Mouse (Mus musculus): Measurements from ENCODE around the gene Asic2. TPM values are rescaled to one million over a fixed set of nuclear protein-coding genes. Genes with fewer than 3 reads are reported as not detected.

Gene Asic2
- total and polyA plus RNA-seq, 3 experiments = not detected

DNA sequence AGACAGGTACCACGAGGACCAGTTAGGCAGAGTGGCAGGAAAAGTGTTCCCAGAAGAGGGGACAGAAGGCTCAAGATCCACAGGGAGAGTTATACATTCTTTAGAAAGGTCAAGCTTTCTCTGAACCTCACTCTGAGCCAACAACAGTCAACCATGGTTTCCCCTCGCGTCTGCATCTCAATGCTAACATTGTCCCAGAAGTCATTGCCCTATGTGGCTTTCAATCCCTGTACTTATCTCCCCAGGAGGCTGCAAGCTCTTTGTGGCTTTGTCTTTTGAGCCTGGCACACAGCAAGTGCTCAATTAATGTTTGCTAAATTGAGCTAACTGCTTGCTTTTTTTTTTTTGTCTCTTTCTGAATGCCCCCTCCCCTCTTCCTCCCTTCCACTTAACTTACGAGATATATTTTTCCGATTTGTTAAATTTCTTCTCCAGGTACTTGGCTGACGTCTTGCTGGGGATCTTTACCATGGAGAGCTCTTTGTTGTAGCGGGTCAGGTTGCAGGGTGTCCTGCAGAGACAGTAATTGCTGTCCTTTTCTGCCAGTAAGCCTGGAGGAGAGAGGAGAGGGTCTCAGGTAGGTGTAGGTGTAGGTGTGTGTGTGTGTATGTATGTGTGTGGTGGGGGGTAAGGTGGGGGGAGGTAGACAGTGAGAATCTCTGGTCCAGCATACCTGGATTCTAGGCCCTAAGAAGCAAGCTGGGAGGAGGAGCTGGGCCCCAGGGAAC, 1078.8 kb downstream of the Asic2 start:
- no peak for TF ChIP-seq HCFC1 (IDR thresholded peaks at IDR 0.05; ENCODE audit: low read depth, low read length)
- TF ChIP-seq GABPA (IDR thresholded peaks at IDR 0.05; ENCODE audit: low read depth, low read length) = no peak
- TF ChIP-seq SIN3A (IDR thresholded peaks at IDR 0.05; ENCODE audit: low read length) = no peak
- no peak for TF ChIP-seq MEF2A (IDR thresholded peaks at IDR 0.05; ENCODE audit: extremely low read depth, insufficient replicate concordance, low read depth, low read length, poor library complexity, severe bottlenecking)
- no peak for TF ChIP-seq RAD21 (IDR thresholded peaks at IDR 0.05; ENCODE audit: low read depth, low read length)
- no peak for TF ChIP-seq CHD2 (IDR thresholded peaks at IDR 0.05; ENCODE audit: low read length)
- no peak for TF ChIP-seq E2F4 (IDR thresholded peaks at IDR 0.05; ENCODE audit: borderline replicate concordance, low read depth, low read length)
- no peak for TF ChIP-seq MXI1 (IDR thresholded peaks at IDR 0.05; ENCODE audit: low read depth, low read length)
- TF ChIP-seq MAX (IDR thresholded peaks at IDR 0.05; ENCODE audit: low read length) = no peak
- no peak for TF ChIP-seq MYB (IDR thresholded peaks at IDR 0.05; ENCODE audit: low read depth, low read length)
- no peak for TF ChIP-seq POLR2AphosphoS5 (IDR thresholded peaks at IDR 0.05; ENCODE audit: borderline replicate concordance, low read depth, low read length)
- TF ChIP-seq MAFK (IDR thresholded peaks at IDR 0.05; ENCODE audit: borderline replicate concordance, low read depth, low read length) = no peak
- TF ChIP-seq KAT2A (conservative IDR thresholded peaks at IDR 0.05; ENCODE audit: low read depth, low read length) = no peak
- no peak for TF ChIP-seq CHD1 (IDR thresholded peaks at IDR 0.05; ENCODE audit: low read depth, low read length)
- TF ChIP-seq POLR2A (IDR thresholded peaks at IDR 0.05; ENCODE audit: control insufficient read depth in 1 of 2, insufficient read depth in 1 of 2, low read depth in 1 of 2, low read length in 2 of 2, poor library complexity in 1 of 2) = no peak
- Histone ChIP-seq H3K36me3 (ENCODE audit: control insufficient read depth in 1 of 2, insufficient read depth in 2 of 2, low read length in 2 of 2) (no peaks in the 10 kb centered on the region), H3K4me1 (ENCODE audit: control insufficient read depth in 1 of 2, insufficient read depth in 2 of 2, low read length in 2 of 2) (no peaks in the 10 kb centered on the region), H3K9ac (ENCODE audit: control insufficient read depth, low read depth, low read length, poor library complexity, severe bottlenecking) (no peak overlapping the region), H3K27ac (ENCODE audit: control insufficient read depth, low read depth, low read length) (no peak overlapping the region), H3K9me3 (replicated peaks; ENCODE audit: insufficient read depth, low read length) (no peaks in the 10 kb centered on the region), H3K27me3 (ENCODE audit: control insufficient read depth in 1 of 2, insufficient read depth in 2 of 2, low read length in 2 of 2) (peaks cover 0 to 1% of the 10 kb centered on the region in 2 experiments; a peak in 2 of 4 replicates), H3K4me3 (ENCODE audit: control insufficient read depth in 1 of 2, insufficient read depth in 1 of 2, low read depth in 2 of 2, low read length in 2 of 2) (no peak overlapping the region), H3K79me2 (ENCODE audit: control insufficient read depth, insufficient read depth, low read length, poor library complexity) (no peaks in the 10 kb centered on the region)
- DNase-seq (ENCODE audit: low read depth, low spot score) = no peak

DNA sequence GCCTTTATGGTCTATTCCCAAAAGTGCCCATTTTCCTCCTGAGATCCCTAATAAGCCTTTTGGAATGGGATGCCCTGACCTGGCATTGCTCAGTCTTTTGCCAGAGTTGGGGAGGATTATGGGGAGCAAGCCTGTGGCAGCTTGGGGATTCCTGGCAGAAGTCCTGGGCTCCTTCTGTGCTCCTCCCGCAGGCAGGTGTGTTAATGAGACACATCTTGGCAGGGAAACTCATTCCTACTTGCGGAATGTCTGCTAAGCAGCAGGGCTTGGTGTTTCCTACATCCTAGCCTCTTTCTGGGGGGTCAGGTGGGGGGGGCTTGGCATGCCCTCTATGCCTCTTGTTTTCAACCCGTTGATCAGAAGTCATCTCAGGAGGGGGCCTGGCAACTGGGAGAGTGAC, 1081.2 kb downstream of the Asic2 start:
- Histone ChIP-seq H3K9me3 (replicated peaks; ENCODE audit: insufficient read depth, low read length) (no peaks in the 10 kb centered on the region), H3K9ac (ENCODE audit: control insufficient read depth, low read depth, low read length, poor library complexity, severe bottlenecking) (no peak overlapping the region), H3K4me3 (ENCODE audit: control insufficient read depth in 1 of 2, insufficient read depth in 1 of 2, low read depth in 2 of 2, low read length in 2 of 2) (no peak overlapping the region), H3K27me3 (ENCODE audit: control insufficient read depth in 1 of 2, insufficient read depth in 2 of 2, low read length in 2 of 2) (peaks cover 0 to 1% of the 10 kb centered on the region in 2 experiments; a peak in 2 of 4 replicates), H3K4me1 (ENCODE audit: control insufficient read depth in 1 of 2, insufficient read depth in 2 of 2, low read length in 2 of 2) (no peaks in the 10 kb centered on the region), H3K79me2 (ENCODE audit: control insufficient read depth, insufficient read depth, low read length, poor library complexity) (no peaks in the 10 kb centered on the region), H3K36me3 (ENCODE audit: control insufficient read depth in 1 of 2, insufficient read depth in 2 of 2, low read length in 2 of 2) (no peaks in the 10 kb centered on the region), H3K27ac (ENCODE audit: control insufficient read depth, low read depth, low read length) (no peak overlapping the region)
- no peak for DNase-seq (ENCODE audit: low read depth, low spot score)
- TF ChIP-seq NRF1 (IDR thresholded peaks at IDR 0.05; ENCODE audit: insufficient read depth, low read depth, low read length, poor library complexity, severe bottlenecking) = no peak
